Mouse (Mus musculus): Measurements from ENCODE around the gene Plod3. TPM values are rescaled to one million over a fixed set of nuclear protein-coding genes. Genes with fewer than 3 reads are reported as not detected.
"Not testable (repeated sequence)": the region's sequence is repeated elsewhere in the genome, so short reads cannot be mapped to it uniquely, and the experiment has no call there.

Gene Plod3
- polyA plus RNA-seq, 1 experiment from 2014 or later, result 23.1 TPM

DNA sequence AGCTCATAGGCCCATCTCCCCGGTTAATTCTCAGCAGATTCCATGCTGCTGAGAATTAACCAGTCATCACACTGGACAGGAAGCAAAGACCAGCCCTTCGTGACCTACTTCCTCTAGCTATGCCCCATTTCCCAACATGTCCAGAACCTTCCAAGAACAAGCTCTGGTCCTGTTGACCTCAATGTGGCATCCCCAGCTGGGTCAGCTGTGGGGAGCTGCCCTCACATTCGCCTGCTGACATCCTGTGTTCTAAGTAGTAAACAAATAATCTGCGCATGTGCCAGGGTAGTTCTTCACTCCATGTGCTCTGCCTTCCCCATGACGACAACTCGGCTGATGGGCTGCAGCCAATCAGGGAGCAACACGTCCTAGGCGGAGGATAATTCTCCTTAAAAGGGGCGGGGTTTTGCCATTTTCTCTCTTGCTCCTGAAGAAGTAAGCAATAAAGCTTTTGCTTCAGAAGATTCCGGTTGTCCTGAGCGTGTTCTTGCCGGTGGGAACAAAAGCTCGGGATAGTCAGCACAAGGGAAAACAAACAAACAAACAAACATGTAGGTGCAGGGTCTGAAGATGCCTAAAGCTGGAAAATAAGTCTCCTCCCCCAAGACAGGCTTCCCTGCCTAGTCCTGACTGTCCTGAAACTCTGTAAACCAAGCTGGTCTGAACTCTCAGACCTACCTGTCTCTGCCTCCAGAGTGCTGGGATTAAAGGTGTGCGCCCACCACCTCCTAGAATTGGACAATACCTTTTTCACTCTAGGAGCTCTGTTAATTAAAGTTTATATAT lies 37.1 kb upstream of the Plod3 start:
- not testable (repeated sequence) for H3K36me3 ChIP-seq (ENCODE audit: control insufficient read depth, insufficient read depth, low read length); H3K27me3 ChIP-seq (ENCODE audit: control insufficient read depth, insufficient read depth, low read length); H3K27ac ChIP-seq (ENCODE audit: low read depth, low read length); ATAC-seq (ENCODE audit: low FRiP score); H3K4me1 ChIP-seq (ENCODE audit: control insufficient read depth, insufficient read depth, low read length); H3K9ac ChIP-seq (ENCODE audit: low read length); H3K4me3 ChIP-seq (ENCODE audit: low read depth, low read length); H3K4me2 ChIP-seq; H3K9me3 ChIP-seq (ENCODE audit: control insufficient read depth, low read length)
- DNase-seq (ENCODE audit: low spot score, missing footprints), result peak; percentile 49
- WGBS, result 89% methylated on average over 14 of the region's 14 CpGs

DNA sequence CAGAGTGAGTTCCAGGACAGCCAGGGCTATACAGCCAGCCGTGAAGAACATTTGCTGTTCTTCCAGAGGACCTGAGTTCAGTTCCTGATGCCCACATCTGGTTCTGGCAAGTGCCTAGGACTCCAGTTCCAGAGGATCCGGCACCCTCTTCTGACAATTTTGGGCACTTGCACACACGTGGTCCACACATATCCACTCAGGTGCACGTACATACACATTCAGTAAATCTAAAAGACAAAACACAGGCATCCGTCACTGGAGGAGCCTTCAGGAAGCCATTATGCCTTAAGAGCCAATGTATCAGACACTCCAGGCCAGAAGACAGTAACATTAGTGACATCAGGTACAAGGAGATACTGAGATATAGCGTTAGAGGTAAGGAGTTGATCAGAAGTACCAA lies 36.3 kb upstream of the Plod3 start:
- 94% methylated on average over 6 of the region's 6 CpGs for WGBS
- H3K9ac ChIP-seq (ENCODE audit: low read length), result no peak overlapping the region
- ATAC-seq (ENCODE audit: low FRiP score) (no peak), DNase-seq (ENCODE audit: low spot score, missing footprints) (no peak)
- no peaks in the 10 kb centered on the region for H3K9me3 ChIP-seq (ENCODE audit: control insufficient read depth, low read length)
- H3K4me3 ChIP-seq (ENCODE audit: low read depth, low read length), result no peak overlapping the region
- H3K27me3 ChIP-seq (ENCODE audit: control insufficient read depth, insufficient read depth, low read length), result no peaks in the 10 kb centered on the region
- peaks cover 8% of the 10 kb centered on the region for H3K4me1 ChIP-seq (ENCODE audit: control insufficient read depth, insufficient read depth, low read length)
- no peaks in the 10 kb centered on the region; the same call in 1 of the 2 replicates for H3K36me3 ChIP-seq (ENCODE audit: control insufficient read depth, insufficient read depth, low read length)
- no peak overlapping the region for H3K27ac ChIP-seq (ENCODE audit: low read depth, low read length)
- no peak overlapping the region for H3K4me2 ChIP-seq

DNA sequence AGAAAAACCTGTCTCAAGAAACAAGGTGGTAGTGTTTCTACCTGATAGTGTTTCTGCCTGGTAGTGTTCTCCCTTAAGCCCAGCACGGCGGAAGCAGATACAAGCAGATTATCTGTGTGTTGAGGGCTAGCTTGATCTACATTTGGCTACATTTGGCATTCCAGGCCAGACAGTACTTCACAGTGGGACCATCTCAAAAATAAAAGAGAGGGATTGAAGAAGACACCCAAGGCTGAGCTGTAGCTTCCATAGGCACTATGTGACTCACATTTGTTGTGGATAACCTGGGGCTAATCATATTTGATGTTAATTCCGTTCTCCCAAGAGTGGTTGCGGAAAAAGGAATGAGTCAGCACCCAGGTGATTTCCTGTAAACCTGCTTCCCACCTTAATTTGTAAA lies 34.7 kb upstream of the Plod3 start:
- peak; percentile 17 for DNase-seq (ENCODE audit: low spot score, missing footprints)
- no peak overlapping the region for H3K4me3 ChIP-seq (ENCODE audit: low read depth, low read length)
- no peaks in the 10 kb centered on the region for H3K27me3 ChIP-seq (ENCODE audit: control insufficient read depth, insufficient read depth, low read length)
- no peaks in the 10 kb centered on the region; the same call in 1 of the 2 replicates for H3K36me3 ChIP-seq (ENCODE audit: control insufficient read depth, insufficient read depth, low read length)
- no peak overlapping the region for H3K27ac ChIP-seq (ENCODE audit: low read depth, low read length)
- peaks cover 8% of the 10 kb centered on the region for H3K4me1 ChIP-seq (ENCODE audit: control insufficient read depth, insufficient read depth, low read length)
- ATAC-seq (ENCODE audit: low FRiP score), result no peak
- 81% methylated on average over 4 of the region's 4 CpGs for WGBS
- H3K9ac ChIP-seq (ENCODE audit: low read length), result no peak overlapping the region
- no peaks in the 10 kb centered on the region for H3K9me3 ChIP-seq (ENCODE audit: control insufficient read depth, low read length)
- H3K4me2 ChIP-seq, result no peak overlapping the region

DNA sequence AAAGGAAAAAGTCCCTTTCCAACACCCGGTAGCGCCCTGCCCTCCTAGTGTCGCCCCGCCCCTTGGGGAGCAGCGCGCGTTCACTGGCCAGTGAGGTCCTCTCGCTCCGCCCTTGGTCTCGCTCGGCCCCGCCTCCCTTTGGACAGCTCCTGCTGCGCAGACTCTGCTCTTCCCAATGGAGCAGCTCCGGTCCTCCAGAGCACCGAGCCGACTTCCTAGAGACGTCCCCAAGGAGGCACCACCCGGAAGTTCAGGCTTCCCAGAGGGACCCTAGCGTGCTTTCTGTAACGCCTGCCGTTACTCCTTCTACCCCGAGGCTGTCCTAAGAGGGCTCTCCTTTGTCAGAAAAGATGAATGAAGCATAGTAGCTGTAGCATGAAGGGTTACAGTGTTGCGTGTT lies 33.8 kb upstream of the Plod3 start, which contains the start of gene Fis1:
TSS of gene Fis1 (plus strand) at position 261 of the 400 bp plus-strand sequence.
- ATAC-seq (ENCODE audit: low FRiP score) (peak; percentile 99), DNase-seq (ENCODE audit: low spot score, missing footprints) (peak; percentile 99)
- Histone ChIP-seq H3K4me2 (peak within 1 kb of the TSS; percentile 78), H3K36me3 (ENCODE audit: control insufficient read depth, insufficient read depth, low read length) (no peaks in the 10 kb centered on the region; the same call in 1 of the 2 replicates), H3K9ac (ENCODE audit: low read length) (peak within 1 kb of the TSS; percentile 89), H3K9me3 (ENCODE audit: control insufficient read depth, low read length) (no peaks in the 10 kb centered on the region), H3K4me1 (ENCODE audit: control insufficient read depth, insufficient read depth, low read length) (peaks cover 8% of the 10 kb centered on the region), H3K4me3 (ENCODE audit: low read depth, low read length) (peak within 1 kb of the TSS; percentile 80), H3K27ac (ENCODE audit: low read depth, low read length) (peak within 1 kb of the TSS; percentile 54; the same call in 1 of the 2 replicates), H3K27me3 (ENCODE audit: control insufficient read depth, insufficient read depth, low read length) (no peaks in the 10 kb centered on the region)
- WGBS, result 1% methylated on average over 23 of the region's 23 CpGs

DNA sequence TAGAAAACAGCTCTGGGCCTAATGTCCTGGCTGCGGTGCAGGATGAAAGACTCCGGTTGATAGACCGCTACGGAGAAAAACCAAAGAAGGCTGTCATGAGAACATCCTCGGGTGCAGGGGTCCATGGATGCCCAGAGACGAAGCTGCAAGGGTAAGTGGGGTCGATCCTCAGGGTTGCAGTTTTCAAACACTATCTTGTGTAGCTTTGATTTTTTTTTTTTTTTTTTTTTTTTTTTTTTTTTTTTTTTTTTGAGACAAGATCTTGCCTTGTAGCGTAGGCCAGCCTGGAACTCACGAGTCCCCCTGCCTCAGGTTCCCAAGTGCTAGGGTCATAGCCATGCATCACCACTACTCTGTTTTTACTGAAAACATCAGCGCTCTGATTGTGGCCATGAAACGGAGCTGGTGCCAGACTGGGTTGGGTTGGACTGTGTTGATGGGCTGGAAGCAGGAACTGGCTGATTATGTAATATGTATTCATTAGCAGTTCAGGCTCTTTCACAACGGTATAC lies 33.3 kb upstream of the Plod3 start:
- WGBS, result 3% methylated on average over 12 of the region's 12 CpGs
- H3K27ac ChIP-seq (ENCODE audit: low read depth, low read length), result peak overlapping the region; percentile 54; the same call in 1 of the 2 replicates
- no peak for ATAC-seq (ENCODE audit: low FRiP score)

DNA sequence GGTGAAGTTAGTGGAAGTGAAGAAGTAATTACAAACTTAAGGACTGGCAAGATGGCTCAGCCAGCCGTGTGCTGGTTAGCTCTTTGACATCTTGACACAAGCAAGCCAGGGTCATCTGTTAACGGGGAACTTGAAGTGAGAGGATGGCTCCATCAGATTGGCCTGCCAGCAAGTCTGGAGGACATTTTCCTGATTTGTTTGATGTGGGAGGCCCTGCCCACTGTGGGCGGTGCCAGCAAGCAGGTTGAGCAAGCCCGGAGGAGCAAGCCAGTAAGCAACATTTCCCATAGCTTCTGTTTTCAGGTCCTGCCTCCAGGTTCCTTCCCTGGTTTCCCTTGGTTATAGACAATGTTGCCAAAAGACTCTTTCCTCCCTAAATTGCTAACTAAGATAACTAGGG lies 31.2 kb upstream of the Plod3 start:
- WGBS, result 95% methylated on average over 4 of the region's 4 CpGs

More for the DNA sequence above, 33.3 kb upstream of the Plod3 start:
- Histone ChIP-seq H3K4me2 (peak overlapping the region; percentile 78), H3K4me1 (ENCODE audit: control insufficient read depth, insufficient read depth, low read length) (peaks cover 8% of the 10 kb centered on the region), H3K36me3 (ENCODE audit: control insufficient read depth, insufficient read depth, low read length) (no peaks in the 10 kb centered on the region; the same call in 1 of the 2 replicates), H3K27me3 (ENCODE audit: control insufficient read depth, insufficient read depth, low read length) (no peaks in the 10 kb centered on the region), H3K4me3 (ENCODE audit: low read depth, low read length) (peak overlapping the region; percentile 80), H3K9ac (ENCODE audit: low read length) (peak overlapping the region; percentile 89), H3K9me3 (ENCODE audit: control insufficient read depth, low read length) (no peaks in the 10 kb centered on the region)
- no peak for DNase-seq (ENCODE audit: low spot score, missing footprints)

DNA sequence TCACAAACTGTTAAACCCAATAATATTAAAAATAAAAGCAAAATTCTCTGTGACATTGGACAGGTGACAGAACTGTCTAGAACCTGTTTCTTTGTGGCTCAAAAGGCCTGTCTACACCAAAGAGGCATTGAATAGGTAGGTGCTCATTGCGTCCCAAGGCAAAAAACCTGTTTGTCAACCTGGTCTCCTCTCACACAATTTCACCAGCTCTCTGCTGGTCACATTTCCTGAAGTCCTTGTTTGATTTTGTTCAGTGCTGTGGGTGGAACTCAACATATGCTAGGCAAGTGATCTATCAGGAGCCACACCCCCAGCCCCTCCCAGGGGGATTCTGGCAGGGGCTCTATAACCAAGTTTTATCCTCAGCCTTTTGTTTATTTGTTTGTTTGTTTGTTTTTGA lies 29.6 kb upstream of the Plod3 start:
- H3K36me3 ChIP-seq (ENCODE audit: control insufficient read depth, insufficient read depth, low read length), result no peaks in the 10 kb centered on the region; the same call in 1 of the 2 replicates
- ATAC-seq (ENCODE audit: low FRiP score), result no peak
- no peaks in the 10 kb centered on the region for H3K9me3 ChIP-seq (ENCODE audit: control insufficient read depth, low read length)
- H3K4me1 ChIP-seq (ENCODE audit: control insufficient read depth, insufficient read depth, low read length), result peaks cover 11% of the 10 kb centered on the region
- WGBS, result 88% methylated on average over 1 of the region's 1 CpGs
- H3K4me3 ChIP-seq (ENCODE audit: low read depth, low read length), result no peak overlapping the region
- DNase-seq (ENCODE audit: low spot score, missing footprints), result no peak
- H3K9ac ChIP-seq (ENCODE audit: low read length), result no peak overlapping the region
- H3K27ac ChIP-seq (ENCODE audit: low read depth, low read length), result no peak overlapping the region
- no peaks in the 10 kb centered on the region for H3K27me3 ChIP-seq (ENCODE audit: control insufficient read depth, insufficient read depth, low read length)
- no peak overlapping the region for H3K4me2 ChIP-seq

More for the DNA sequence above, 31.2 kb upstream of the Plod3 start:
- H3K4me2 ChIP-seq, result no peak overlapping the region
- H3K4me3 ChIP-seq (ENCODE audit: low read depth, low read length), result no peak overlapping the region
- H3K9me3 ChIP-seq (ENCODE audit: control insufficient read depth, low read length), result no peaks in the 10 kb centered on the region
- H3K27me3 ChIP-seq (ENCODE audit: control insufficient read depth, insufficient read depth, low read length), result no peaks in the 10 kb centered on the region
- no peak for DNase-seq (ENCODE audit: low spot score, missing footprints)
- H3K4me1 ChIP-seq (ENCODE audit: control insufficient read depth, insufficient read depth, low read length), result peaks cover 8% of the 10 kb centered on the region
- no peak overlapping the region for H3K27ac ChIP-seq (ENCODE audit: low read depth, low read length)
- no peak for ATAC-seq (ENCODE audit: low FRiP score)
- H3K9ac ChIP-seq (ENCODE audit: low read length), result no peak overlapping the region
- H3K36me3 ChIP-seq (ENCODE audit: control insufficient read depth, insufficient read depth, low read length), result no peaks in the 10 kb centered on the region; the same call in 1 of the 2 replicates

DNA sequence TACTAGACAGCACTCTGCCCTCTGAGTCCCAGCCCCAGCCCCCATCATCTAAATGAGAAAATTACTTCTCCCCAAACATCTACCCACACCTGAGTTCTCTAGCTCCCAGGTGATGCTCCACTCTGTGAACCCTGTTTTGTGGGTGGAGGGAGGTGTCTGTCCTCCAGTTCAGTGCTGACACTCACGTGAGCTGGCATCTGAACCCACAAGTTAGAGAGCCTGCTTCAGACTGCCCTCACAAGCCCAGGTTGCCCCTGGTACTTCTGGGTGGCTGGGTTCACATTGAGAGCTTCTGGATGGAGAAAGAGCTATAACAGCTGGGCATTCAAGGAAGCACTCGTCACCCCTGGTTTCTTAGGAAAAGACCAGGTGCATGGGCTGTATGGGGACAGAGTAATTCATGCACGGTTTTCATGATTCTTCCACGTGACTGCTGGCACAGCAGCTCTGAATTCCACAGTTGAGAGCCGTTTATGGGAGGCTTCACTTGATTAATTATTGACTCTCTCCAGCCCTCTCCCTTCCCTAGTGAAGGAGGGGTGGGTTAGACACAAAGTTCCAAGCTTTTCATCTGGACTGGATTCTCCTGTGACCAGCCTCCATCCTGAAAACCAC lies 27.7 kb upstream of the Plod3 start:
- no peaks in the 10 kb centered on the region for H3K9me3 ChIP-seq (ENCODE audit: control insufficient read depth, low read length)
- H3K27me3 ChIP-seq (ENCODE audit: control insufficient read depth, insufficient read depth, low read length), result no peaks in the 10 kb centered on the region
- no peak overlapping the region for H3K9ac ChIP-seq (ENCODE audit: low read length)
- H3K27ac ChIP-seq (ENCODE audit: low read depth, low read length), result no peak overlapping the region
- ATAC-seq (ENCODE audit: low FRiP score), result no peak
- no peak for DNase-seq (ENCODE audit: low spot score, missing footprints)
- H3K4me2 ChIP-seq, result no peak overlapping the region
- H3K4me1 ChIP-seq (ENCODE audit: control insufficient read depth, insufficient read depth, low read length), result peaks cover 12% of the 10 kb centered on the region
- 91% methylated on average over 5 of the region's 5 CpGs for WGBS
- no peak overlapping the region for H3K4me3 ChIP-seq (ENCODE audit: low read depth, low read length)
- peaks cover 4% of the 10 kb centered on the region for H3K36me3 ChIP-seq (ENCODE audit: control insufficient read depth, insufficient read depth, low read length)

DNA sequence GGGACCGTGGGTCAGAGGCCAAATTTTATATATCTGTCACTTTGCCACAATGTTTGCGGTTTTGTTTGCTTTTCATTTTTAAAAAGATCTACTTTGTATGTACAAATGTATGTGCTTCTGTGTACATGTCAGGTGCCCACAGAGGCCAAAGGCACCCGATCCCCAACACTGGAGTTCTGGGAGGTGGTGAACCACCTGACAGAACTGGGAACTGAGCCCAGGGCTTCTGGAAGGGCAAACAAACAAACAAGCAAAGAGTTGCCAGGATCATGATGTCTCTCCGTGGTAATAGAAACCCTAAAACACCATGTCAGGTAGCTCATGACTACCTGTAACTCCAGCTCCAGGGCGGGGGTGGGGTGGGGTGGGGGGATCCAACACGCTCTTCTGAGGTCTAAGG lies 26.8 kb upstream of the Plod3 start:
- no peak for DNase-seq (ENCODE audit: low spot score, missing footprints)
- WGBS, result 94% methylated on average over 6 of the region's 6 CpGs
- Histone ChIP-seq H3K27me3 (ENCODE audit: control insufficient read depth, insufficient read depth, low read length) (no peaks in the 10 kb centered on the region), H3K4me3 (ENCODE audit: low read depth, low read length) (no peak overlapping the region), H3K4me1 (ENCODE audit: control insufficient read depth, insufficient read depth, low read length) (peaks cover 9% of the 10 kb centered on the region), H3K36me3 (ENCODE audit: control insufficient read depth, insufficient read depth, low read length) (peaks cover 7% of the 10 kb centered on the region), H3K9me3 (ENCODE audit: control insufficient read depth, low read length) (no peaks in the 10 kb centered on the region), H3K9ac (ENCODE audit: low read length) (no peak overlapping the region), H3K4me2 (no peak overlapping the region), H3K27ac (ENCODE audit: low read depth, low read length) (no peak overlapping the region)
- no peak for ATAC-seq (ENCODE audit: low FRiP score)

Measured in midbrain, embryonic 11.5 days (tissue).